Mouse (Mus musculus) kidney, adult 2 months (tissue): Measurements from ENCODE around the gene Cd28. TPM values are rescaled to one million over a fixed set of nuclear protein-coding genes. Genes with fewer than 3 reads are reported as not detected.

Experiments used
- DNase-seq: peaks from one replicate; pipeline ENCODE4 v3.0.0; 2021
- H3K27ac ChIP-seq: fragments of 200-500 bp; 2 replicates; pipeline ENCODE4 v1.5.1; 2012; ENCODE audit warnings: low read depth, low read length, control low read depth, inconsistent platforms; ENCODE audit not compliant: insufficient read depth
- H3K27me3 ChIP-seq: fragments of 200-500 bp; replicated peaks from 2 replicates; pipeline ENCODE4 v1.6.1; 2012; ENCODE audit warnings: mild to moderate bottlenecking, moderate library complexity, low read length, inconsistent platforms; ENCODE audit not compliant: control insufficient read depth, insufficient read depth
- H3K36me3 ChIP-seq: fragments of 200-500 bp; 2 replicates; pipeline ENCODE4 v1.6.1; 2012; ENCODE audit warnings: mild to moderate bottlenecking, moderate library complexity, low read length, inconsistent platforms; ENCODE audit not compliant: control insufficient read depth, insufficient read depth
- H3K4me1 ChIP-seq: fragments of 200-500 bp; 2 replicates; pipeline ENCODE4 v1.6.1; 2011; ENCODE audit warnings: low read length; ENCODE audit not compliant: control insufficient read depth, insufficient read depth
- H3K4me3 ChIP-seq: fragments of 200-500 bp; 2 replicates; pipeline ENCODE4 v1.5.1; 2011; ENCODE audit warnings: mild to moderate bottlenecking, low read depth, low read length, control low read depth; ENCODE audit not compliant: insufficient read depth
- CTCF ChIP-seq: fragments of 200-500 bp; conservative IDR thresholded peaks from 2 replicates; pipeline ENCODE4 v1.5.1; 2011; ENCODE audit warnings: low read depth, mild to moderate bottlenecking, control low read depth, low read length, moderate library complexity, mixed read lengths; ENCODE audit not compliant: insufficient read depth, insufficient read length
- POLR2A ChIP-seq: fragments of 200-500 bp; IDR thresholded peaks from one replicate; pipeline ENCODE4 v1.6.1; 2011; ENCODE audit warnings: low read depth, low read length, control low read depth
- WGBS: fragments of 180-500 bp; shearing (Covaris S2); methylation state at CpG from one replicate; pipeline ENCODE4 v1.1.7; 2018; 5-methylcytosine and 5-hydroxymethylcytosine counted together
- polyA plus RNA-seq: library from polyadenylated mRNA; depleted of rRNA; stranded (reverse); fragments of >200 nt; gene quantifications from 2 replicates; pipeline ENCODE4 v1.2.3, GENCODE M21; 2012

The Cd28 gene
- polyA plus RNA-seq, 1 experiment, result 0.55 TPM

DNA sequence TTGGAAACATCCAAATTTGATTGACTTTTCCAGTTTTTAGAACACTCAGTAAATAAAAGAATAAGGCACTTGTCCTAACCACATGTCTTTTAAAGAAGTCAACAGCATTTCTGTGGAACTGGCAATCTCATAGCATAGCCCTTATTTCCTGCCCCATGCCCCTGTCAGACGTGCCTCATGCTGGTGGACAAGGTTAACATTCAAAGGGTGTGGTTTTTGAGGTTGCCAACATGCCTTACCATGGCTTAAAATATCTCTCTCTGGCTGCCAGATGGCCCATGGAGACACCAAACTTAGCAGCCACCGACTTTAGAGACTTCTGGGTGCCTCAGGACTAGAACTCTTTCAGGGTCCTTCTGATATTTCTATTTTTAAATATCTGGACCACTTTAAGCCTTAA is 14.0 kb upstream of the Cd28 start:
- Histone ChIP-seq H3K27ac (no peak overlapping the region), H3K27me3 (no peaks in the 10 kb centered on the region; the same call in 1 of the 2 replicates), H3K4me1 (no peaks in the 10 kb centered on the region), H3K4me3 (no peak overlapping the region), H3K36me3 (no peaks in the 10 kb centered on the region)
- 42% methylated on average over 2 of the region's 2 CpGs for WGBS
- DNase-seq, result peak; percentile 12
- TF ChIP-seq POLR2A (no peak), CTCF (no peak)

DNA sequence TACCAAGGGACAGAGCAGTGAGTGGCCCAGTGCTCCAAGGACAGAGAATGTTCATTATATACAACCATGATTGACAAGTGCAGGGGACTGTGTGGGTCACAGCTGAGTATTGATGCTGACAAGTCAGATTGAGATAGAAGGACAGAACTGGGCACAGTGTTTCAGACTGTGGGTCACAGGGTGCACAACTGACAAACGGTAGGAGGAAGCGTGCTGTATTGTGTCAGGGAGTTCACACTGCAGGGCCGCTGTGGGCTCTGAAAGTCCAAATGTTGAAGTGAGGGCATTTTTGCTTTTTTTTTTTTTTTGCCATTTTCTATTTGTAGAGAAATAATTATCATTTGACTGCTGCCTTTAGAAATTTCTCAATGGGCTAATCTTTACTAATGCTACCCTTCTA is 3.4 kb upstream of the Cd28 start:
- peaks cover 6% of the 10 kb centered on the region; the same call in 1 of the 2 replicates for H3K4me1 ChIP-seq
- no peak overlapping the region for H3K27ac ChIP-seq
- H3K27me3 ChIP-seq, result no peaks in the 10 kb centered on the region
- no peaks in the 10 kb centered on the region for H3K36me3 ChIP-seq
- TF ChIP-seq POLR2A (no peak), CTCF (no peak)
- H3K4me3 ChIP-seq, result no peak overlapping the region
- no peak for DNase-seq
- WGBS, result 89% methylated on average over 3 of the region's 3 CpGs

DNA sequence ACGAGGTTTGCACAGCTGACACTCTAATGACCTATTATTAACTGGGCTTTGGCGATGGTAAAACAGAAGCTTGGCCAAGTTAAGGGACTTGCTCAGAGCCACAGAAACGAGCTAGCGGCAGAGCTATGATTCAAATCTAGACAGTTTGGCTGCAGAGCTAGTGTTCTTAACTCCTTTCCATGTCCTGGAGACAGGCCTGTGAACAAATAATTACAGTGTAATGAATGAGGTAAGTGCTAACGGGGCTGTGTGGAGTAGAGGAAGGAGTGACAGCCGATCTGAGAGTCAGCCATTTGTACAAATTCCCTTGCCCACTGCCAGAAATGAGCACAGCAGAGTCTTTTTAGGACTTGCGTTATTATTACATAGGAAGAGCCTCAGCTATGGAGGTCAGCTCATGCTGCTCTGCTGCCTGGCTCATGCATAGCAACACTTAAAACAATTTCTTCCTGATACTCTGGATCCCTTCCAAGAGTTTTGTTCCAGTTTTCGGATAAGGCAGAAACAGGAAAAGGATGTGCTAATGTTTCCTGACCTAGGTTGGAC is 876 bp upstream of the Cd28 start:
- no peak overlapping the region for H3K4me3 ChIP-seq
- TF ChIP-seq CTCF (no peak), POLR2A (no peak)
- H3K27ac ChIP-seq, result peak overlapping the region; percentile 81
- WGBS, result 34% methylated on average over 8 of the region's 8 CpGs
- no peaks in the 10 kb centered on the region for H3K36me3 ChIP-seq
- peaks cover 6% of the 10 kb centered on the region; the same call in 1 of the 2 replicates for H3K4me1 ChIP-seq
- H3K27me3 ChIP-seq, result no peaks in the 10 kb centered on the region
- peak; percentile 77 for DNase-seq

DNA sequence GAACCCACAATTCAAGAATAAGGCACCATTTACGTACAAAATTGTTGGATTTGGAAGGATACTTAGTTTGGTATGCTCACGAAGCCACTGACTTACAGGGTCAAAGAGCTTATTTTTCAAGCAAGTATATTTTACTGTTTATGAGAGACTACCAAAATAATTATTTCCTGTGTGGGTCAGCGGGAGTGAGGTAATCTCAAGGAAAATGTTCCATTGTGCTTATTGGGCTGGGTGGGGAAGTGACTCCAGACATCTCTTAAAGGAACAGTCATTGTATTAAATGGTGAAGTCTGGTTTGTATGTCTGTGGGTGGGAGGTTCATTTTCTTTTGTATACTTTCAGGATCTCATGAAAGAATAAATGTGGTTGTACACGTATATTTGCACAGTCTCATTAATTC is 2.0 kb downstream of the Cd28 start:
- Histone ChIP-seq H3K4me3 (no peak overlapping the region), H3K27ac (peak overlapping the region; percentile 71; the same call in 1 of the 2 replicates), H3K4me1 (peaks cover 6% of the 10 kb centered on the region; the same call in 1 of the 2 replicates), H3K27me3 (no peaks in the 10 kb centered on the region), H3K36me3 (no peaks in the 10 kb centered on the region)
- WGBS, result 63% methylated on average over 4 of the region's 4 CpGs
- DNase-seq, result peak; percentile 71
- TF ChIP-seq POLR2A (no peak), CTCF (no peak)

DNA sequence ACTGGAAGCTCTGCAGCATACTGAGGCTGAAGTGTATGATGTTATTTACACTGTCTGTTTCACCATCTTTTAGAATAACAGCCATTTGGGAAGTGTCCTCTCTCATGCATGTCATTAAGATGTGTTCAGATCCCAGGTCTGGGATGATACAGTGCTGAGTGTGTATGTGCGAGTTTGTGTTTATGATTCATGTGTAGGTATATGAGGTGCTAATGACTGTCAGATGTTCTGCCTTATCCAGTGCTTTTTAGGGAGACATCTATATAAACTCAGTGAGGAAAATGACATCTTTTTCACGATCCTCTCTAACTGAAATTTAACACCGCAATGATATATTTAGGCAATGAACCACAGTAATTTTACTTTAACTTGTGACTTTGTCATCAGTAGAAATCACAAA is 7.0 kb downstream of the Cd28 start:
- WGBS, result 81% methylated on average over 3 of the region's 3 CpGs

DNA sequence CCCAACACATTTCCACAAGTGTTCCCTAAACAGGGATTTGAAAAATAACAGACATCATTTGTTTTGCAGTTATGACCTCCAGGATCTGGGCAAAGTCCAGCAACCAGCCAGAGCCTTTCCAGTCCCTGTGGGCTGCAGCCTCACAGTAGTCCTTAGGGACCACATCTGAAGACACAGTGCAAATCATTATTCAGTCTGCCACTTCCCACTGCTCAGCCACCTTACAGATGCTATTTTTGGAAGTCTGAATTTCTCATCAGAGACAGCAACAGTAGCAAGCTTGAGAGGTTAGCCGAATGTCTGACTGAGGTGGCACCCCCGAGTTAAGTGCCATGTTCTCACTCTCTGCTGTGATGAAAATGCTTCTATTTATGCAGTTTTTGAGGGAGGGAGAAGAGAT is 15.3 kb downstream of the Cd28 start:
- 0 out of 2 replicates have a peak, but pooled peaks cover 3% of the 10 kb centered on the region for H3K4me1 ChIP-seq
- H3K36me3 ChIP-seq, result no peaks in the 10 kb centered on the region
- no peak overlapping the region for H3K4me3 ChIP-seq
- H3K27me3 ChIP-seq, result no peaks in the 10 kb centered on the region
- no peak overlapping the region for H3K27ac ChIP-seq
- TF ChIP-seq POLR2A (no peak), CTCF (no peak)
- WGBS, result 89% methylated on average over 2 of the region's 2 CpGs
- DNase-seq, result no peak

More for the DNA sequence above, 7.0 kb downstream of the Cd28 start:
- no peak overlapping the region for H3K4me3 ChIP-seq
- H3K36me3 ChIP-seq, result no peaks in the 10 kb centered on the region
- H3K4me1 ChIP-seq, result no peaks in the 10 kb centered on the region
- DNase-seq, result no peak
- no peaks in the 10 kb centered on the region for H3K27me3 ChIP-seq
- H3K27ac ChIP-seq, result no peak overlapping the region
- no peak for TF ChIP-seq CTCF
- TF ChIP-seq POLR2A, result no peak

DNA sequence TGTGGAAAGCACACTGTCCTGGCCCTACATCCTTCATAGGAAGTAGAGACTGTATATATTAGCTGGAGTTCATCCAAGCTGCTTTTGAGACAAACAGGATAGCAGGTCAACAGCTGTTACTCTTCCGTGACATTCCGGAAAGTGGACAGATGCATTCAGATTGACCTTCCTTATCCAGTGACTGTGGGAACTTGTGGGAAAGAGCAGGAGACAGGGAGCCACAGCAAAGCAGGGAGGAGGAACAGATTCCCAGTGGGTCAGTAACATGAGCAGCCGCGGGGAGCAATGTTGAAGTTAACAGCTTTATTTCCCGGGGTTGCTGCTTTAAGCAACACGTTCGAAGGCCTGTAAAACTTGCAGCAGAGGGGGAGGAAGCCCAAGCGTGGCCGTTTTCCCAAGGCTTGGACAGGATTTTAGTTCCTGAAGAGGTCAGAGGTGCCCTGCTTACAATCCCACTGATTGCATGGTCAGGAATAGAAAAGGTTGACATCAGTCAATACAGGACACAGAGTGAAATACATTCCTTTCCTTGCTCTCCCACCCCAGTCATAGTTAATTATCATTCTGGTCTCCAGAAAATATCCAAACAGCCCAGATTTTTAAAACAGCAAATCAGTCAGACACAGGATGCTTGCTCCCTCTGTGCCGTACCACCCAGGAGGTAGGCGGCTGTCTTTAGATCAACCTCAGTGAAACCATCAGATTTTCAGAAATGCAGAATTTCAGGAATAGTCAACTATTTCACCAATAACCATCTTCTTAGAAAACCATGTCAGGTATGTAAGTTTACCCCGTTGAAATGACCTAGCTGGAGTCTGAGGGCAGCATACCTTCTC is 18.7 kb downstream of the Cd28 start:
- peak; percentile 71 for DNase-seq
- Histone ChIP-seq H3K4me1 (0 out of 2 replicates have a peak, but pooled peaks cover 3% of the 10 kb centered on the region), H3K27me3 (no peaks in the 10 kb centered on the region), H3K36me3 (no peaks in the 10 kb centered on the region), H3K4me3 (no peak overlapping the region), H3K27ac (no peak overlapping the region)
- TF ChIP-seq CTCF (no peak), POLR2A (no peak)
- 24% methylated on average over 12 of the region's 12 CpGs for WGBS
